Mouse (Mus musculus) neural tube, embryonic 12.5 days (tissue): Measurements from ENCODE around the gene Myo15b. TPM values are rescaled to one million over a fixed set of nuclear protein-coding genes. Genes with fewer than 3 reads are reported as not detected.

Experiments used
- ATAC-seq: fragments of 200-750 bp; cut with Nextera tagmentation; 2 replicates; pipeline ENCODE4 v1.8.0; 2017; ENCODE audit warnings: low read depth, mild to moderate bottlenecking, moderate TSS enrichment, moderate library complexity; ENCODE audit not compliant: low FRiP score
- H3K27ac ChIP-seq: fragments of 300-500 bp; sonication (generic); 2 replicates; pipeline ENCODE4 v1.5.1; 2016
- H3K27me3 ChIP-seq: fragments of 300-500 bp; sonication (generic); replicated peaks from 2 replicates; pipeline ENCODE4 v1.6.1; 2016; ENCODE audit warnings: mild to moderate bottlenecking
- H3K36me3 ChIP-seq: fragments of 300-500 bp; sonication (generic); 2 replicates; pipeline ENCODE4 v1.6.1; 2016; ENCODE audit warnings: mild to moderate bottlenecking
- H3K4me1 ChIP-seq: fragments of 300-500 bp; sonication (generic); 2 replicates; pipeline ENCODE4 v1.6.1; 2016
- H3K4me2 ChIP-seq: fragments of 300-500 bp; sonication (generic); replicated peaks from 2 replicates; pipeline ENCODE4 v1.6.1; 2016; ENCODE audit warnings: mild to moderate bottlenecking
- H3K4me3 ChIP-seq: fragments of 300-500 bp; sonication (generic); 2 replicates; pipeline ENCODE4 v1.5.1; 2016
- H3K9ac ChIP-seq: fragments of 300-500 bp; sonication (generic); 2 replicates; pipeline ENCODE4 v1.6.1; 2016; ENCODE audit warnings: mild to moderate bottlenecking
- H3K9me3 ChIP-seq: fragments of 300-500 bp; sonication (generic); 2 replicates; pipeline ENCODE4 v1.6.1; 2016; ENCODE audit warnings: mild to moderate bottlenecking
- WGBS: fragments of 180-500 bp; shearing (Covaris S2); methylation state at CpG from one replicate; pipeline ENCODE4 v1.1.7; 2016; 5-methylcytosine and 5-hydroxymethylcytosine counted together
- polyA plus RNA-seq: library from polyadenylated mRNA; unstranded; fragments of >200 nt; fragmentation: Nextera tagmentation; extraction: Ambion mirVana; gene quantifications from 2 replicates; pipeline ENCODE4 v1.2.1, GENCODE M21; 2016

Gene Myo15b
- polyA plus RNA-seq, 1 experiment from 2014 or later, result 0.11 TPM

DNA sequence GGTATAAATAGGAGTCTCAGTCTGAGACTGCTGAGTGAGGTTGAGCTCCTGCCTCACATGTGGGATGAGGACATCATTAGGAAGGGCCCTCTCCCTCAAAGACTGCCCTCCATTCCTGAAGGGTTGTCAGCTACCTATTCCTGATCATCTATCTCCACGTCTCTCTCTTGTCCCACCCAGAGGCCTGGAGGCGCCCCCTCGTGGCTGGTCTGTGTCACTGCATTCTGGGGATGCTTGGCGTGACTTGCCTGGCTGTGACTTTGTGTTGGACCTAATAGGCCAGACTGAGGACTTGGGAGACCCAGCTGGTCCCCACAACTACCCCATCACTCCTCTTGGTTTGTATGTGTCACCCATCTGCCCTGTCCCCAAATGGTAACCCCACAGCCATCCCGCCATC, 22.8 kb downstream of the Myo15b start:
- H3K27ac ChIP-seq, result no peak overlapping the region
- H3K4me1 ChIP-seq, result no peaks in the 10 kb centered on the region
- no peaks in the 10 kb centered on the region for H3K36me3 ChIP-seq
- ATAC-seq, result no peak
- H3K9me3 ChIP-seq, result no peaks in the 10 kb centered on the region
- no peak overlapping the region for H3K4me2 ChIP-seq
- peaks cover 22% of the 10 kb centered on the region for H3K27me3 ChIP-seq
- 22% methylated on average over 5 of the region's 5 CpGs for whole genome bisulfite sequencing
- H3K4me3 ChIP-seq, result no peak overlapping the region
- no peak overlapping the region for H3K9ac ChIP-seq

DNA sequence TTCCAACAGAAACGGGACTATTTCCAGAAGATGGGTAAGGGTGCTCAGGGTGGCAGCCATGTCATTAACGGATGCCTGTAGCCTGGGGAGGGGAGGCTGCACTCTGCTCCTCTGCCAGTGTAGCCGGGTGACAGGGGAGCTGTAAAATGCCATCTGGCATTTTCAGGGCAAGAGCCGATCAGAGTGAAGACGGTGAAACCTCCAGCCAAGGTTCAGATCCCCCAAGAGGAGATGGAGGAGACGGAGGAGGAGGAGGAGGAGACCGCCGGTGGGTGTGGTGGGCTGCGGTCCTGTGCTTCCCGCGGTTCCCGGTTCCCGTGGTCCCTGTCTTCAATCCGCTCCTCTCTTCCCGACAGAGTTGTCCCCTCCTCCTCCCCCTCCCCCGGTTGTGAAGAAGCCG, 25.0 kb downstream of the Myo15b start:
- 21% methylated on average over 17 of the region's 17 CpGs for WGBS
- H3K4me2 ChIP-seq, result peak overlapping the region; percentile 19; the same call in 1 of the 2 replicates

DNA sequence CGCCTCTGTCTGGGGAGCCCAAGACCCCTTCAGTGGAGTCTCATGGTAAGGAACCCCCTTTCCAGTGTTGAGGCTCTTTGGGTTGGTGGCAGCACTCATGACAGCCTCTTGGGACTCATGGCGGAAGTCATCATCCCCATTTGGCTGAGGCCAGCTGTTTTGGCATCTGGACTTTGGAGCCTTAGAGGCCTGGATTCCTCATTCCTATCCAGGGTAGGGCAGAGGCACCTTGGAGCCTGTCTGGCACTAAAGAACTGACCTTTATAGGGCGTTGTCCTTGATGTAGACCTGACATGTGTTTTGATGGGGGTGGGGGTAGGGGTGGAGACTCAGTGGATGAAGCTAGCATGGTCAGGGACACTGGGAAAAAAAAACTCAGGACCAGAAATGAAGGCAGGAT, 26.2 kb downstream of the Myo15b start:
- Histone ChIP-seq H3K36me3 (no peaks in the 10 kb centered on the region), H3K4me1 (no peaks in the 10 kb centered on the region), H3K9me3 (no peaks in the 10 kb centered on the region), H3K27me3 (peaks cover 23% of the 10 kb centered on the region), H3K4me3 (no peak overlapping the region), H3K9ac (no peak overlapping the region), H3K4me2 (no peak overlapping the region), H3K27ac (no peak overlapping the region)
- WGBS, result 87% methylated on average over 3 of the region's 3 CpGs
- ATAC-seq, result no peak

More for the DNA sequence above, 25.0 kb downstream of the Myo15b start:
- H3K27ac ChIP-seq, result no peak overlapping the region
- H3K4me1 ChIP-seq, result no peaks in the 10 kb centered on the region
- no peak for ATAC-seq
- H3K4me3 ChIP-seq, result no peak overlapping the region
- peaks cover 23% of the 10 kb centered on the region for H3K27me3 ChIP-seq
- no peaks in the 10 kb centered on the region for H3K9me3 ChIP-seq
- no peaks in the 10 kb centered on the region for H3K36me3 ChIP-seq
- H3K9ac ChIP-seq, result no peak overlapping the region; the same call in 1 of the 2 replicates

DNA sequence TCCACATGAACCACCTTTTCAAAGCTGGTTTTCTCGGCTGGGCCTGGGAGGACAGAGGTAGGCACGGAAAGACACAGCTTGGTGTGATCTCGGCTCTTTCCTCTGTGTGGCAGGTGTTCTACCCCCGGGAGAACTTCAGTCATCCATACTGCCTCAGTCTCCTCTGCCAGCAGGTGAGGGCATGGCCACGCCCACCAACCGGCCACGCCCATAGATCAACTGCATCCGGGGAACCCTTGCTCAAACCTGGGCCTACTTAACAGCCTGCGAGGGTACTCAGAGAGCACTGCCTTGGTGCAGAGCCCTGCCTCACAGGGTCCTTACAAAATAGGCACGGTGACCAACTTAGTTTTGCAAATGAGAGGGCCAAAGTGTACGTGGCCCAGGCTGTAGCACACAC, 27.1 kb downstream of the Myo15b start:
- Histone ChIP-seq H3K9me3 (no peaks in the 10 kb centered on the region), H3K4me1 (no peaks in the 10 kb centered on the region), H3K4me3 (no peak overlapping the region), H3K36me3 (no peaks in the 10 kb centered on the region), H3K27me3 (peaks cover 23% of the 10 kb centered on the region), H3K4me2 (no peak overlapping the region), H3K27ac (no peak overlapping the region), H3K9ac (no peak overlapping the region)
- ATAC-seq, result no peak
- WGBS, result 73% methylated on average over 11 of the region's 11 CpGs

DNA sequence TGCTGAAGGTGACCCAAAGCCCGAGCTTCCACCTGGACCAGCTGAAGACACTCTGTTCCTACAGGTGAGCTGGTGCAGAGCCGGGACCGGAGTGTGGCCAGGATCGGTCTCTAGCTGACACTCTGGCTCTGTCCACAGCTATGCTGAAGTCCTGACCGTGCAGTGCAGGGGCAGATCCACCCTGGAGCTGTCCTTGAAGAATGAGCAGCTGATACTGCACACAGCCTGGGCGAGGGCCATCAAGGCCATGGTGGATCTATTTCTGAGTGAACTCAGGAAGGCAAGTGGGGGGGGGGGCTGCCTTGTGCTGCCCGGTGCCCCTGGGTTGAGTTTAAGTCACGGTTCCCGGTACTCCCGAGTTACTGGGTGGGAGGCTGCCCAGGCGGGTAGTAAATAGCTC, 28.2 kb downstream of the Myo15b start:
- H3K4me1 ChIP-seq, result no peaks in the 10 kb centered on the region
- no peaks in the 10 kb centered on the region for H3K9me3 ChIP-seq
- H3K9ac ChIP-seq, result no peak overlapping the region
- H3K27me3 ChIP-seq, result peaks cover 23% of the 10 kb centered on the region
- no peak for ATAC-seq
- H3K4me2 ChIP-seq, result no peak overlapping the region
- H3K4me3 ChIP-seq, result no peak overlapping the region
- H3K27ac ChIP-seq, result no peak overlapping the region
- 91% methylated on average over 11 of the region's 11 CpGs for WGBS
- no peaks in the 10 kb centered on the region for H3K36me3 ChIP-seq

DNA sequence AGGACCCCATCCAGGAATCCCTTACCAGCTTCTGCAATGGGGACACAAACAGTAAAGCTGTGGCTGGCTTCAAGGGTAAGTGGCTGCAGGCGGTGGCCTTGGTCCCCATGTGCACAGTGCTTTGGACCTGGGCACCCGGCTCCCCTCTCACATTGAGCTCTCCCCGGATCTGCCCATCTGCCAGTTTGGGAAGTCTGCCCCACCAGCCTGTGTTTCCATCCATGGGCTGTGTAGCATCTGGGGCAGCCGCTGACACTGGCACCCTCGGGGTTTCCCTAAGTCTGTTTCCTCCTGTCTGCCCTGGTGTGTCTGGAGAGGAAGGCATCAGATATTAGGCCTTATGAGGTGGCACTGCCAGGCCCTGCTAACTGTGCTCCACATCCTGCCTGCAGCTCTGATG, 29.8 kb downstream of the Myo15b start:
- H3K9me3 ChIP-seq, result no peaks in the 10 kb centered on the region
- no peak overlapping the region for H3K4me3 ChIP-seq
- H3K4me1 ChIP-seq, result no peaks in the 10 kb centered on the region
- peaks cover 9% of the 10 kb centered on the region; the same call in 1 of the 2 replicates for H3K36me3 ChIP-seq
- H3K27me3 ChIP-seq, result peaks cover 16% of the 10 kb centered on the region
- H3K9ac ChIP-seq, result no peak overlapping the region
- no peak overlapping the region for H3K27ac ChIP-seq
- ATAC-seq, result no peak
- H3K4me2 ChIP-seq, result no peak overlapping the region
- WGBS, result 89% methylated on average over 5 of the region's 5 CpGs

DNA sequence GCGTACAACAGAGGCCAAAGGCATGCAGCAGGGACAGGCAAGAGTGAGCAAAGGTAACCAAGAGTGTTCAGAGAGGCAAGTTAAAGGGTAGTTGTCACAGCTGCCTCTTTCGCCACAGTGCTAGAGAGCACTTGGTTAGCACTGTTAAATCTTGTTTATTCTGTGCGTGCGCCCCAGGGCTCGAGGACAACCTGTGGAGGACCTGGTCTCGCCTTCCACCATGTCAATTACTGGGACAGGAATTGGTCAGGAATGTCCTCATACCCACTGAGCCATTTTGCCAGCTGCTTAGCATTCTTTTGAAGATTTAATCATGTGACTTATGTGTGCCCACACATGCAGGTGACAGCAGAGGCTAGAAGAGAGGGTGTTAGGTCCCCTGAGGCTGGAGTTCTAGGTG, 31.0 kb downstream of the Myo15b start:
- ATAC-seq, result no peak

DNA sequence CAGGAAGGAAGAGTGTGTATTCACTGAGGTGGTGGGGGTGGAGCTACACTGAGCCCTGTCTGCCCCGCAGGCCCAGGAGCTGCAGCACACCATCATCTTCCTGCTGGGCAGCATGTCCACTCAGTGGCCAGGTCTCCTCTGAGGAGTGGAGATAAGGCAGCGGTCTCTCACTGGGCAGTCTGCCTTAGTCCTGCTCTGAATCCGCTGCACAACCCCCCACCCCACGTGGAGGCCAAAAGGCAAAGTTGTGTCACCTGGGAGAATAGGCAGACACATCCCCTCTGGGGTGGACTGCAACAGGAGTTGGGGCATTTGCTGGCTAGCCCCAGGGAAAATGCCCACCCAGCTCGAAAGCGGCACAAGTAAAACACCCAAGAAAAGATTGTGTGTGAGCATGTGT, 34.0 kb downstream of the Myo15b start:
- WGBS, result 62% methylated on average over 6 of the region's 6 CpGs
- Histone ChIP-seq H3K4me1 (no peaks in the 10 kb centered on the region), H3K9ac (no peak overlapping the region), H3K36me3 (peaks cover 45% of the 10 kb centered on the region), H3K4me2 (no peak overlapping the region), H3K4me3 (no peak overlapping the region), H3K9me3 (no peaks in the 10 kb centered on the region), H3K27me3 (no peaks in the 10 kb centered on the region), H3K27ac (no peak overlapping the region)
- ATAC-seq, result no peak

More for the DNA sequence above, 31.0 kb downstream of the Myo15b start:
- no peak overlapping the region for H3K4me3 ChIP-seq
- peaks cover 6% of the 10 kb centered on the region; the same call in 1 of the 2 replicates for H3K27me3 ChIP-seq
- H3K4me1 ChIP-seq, result no peaks in the 10 kb centered on the region
- H3K9me3 ChIP-seq, result no peaks in the 10 kb centered on the region
- WGBS, result 96% methylated on average over 6 of the region's 6 CpGs
- no peak overlapping the region for H3K9ac ChIP-seq
- peaks cover 20% of the 10 kb centered on the region for H3K36me3 ChIP-seq
- H3K27ac ChIP-seq, result no peak overlapping the region
- H3K4me2 ChIP-seq, result no peak overlapping the region

DNA sequence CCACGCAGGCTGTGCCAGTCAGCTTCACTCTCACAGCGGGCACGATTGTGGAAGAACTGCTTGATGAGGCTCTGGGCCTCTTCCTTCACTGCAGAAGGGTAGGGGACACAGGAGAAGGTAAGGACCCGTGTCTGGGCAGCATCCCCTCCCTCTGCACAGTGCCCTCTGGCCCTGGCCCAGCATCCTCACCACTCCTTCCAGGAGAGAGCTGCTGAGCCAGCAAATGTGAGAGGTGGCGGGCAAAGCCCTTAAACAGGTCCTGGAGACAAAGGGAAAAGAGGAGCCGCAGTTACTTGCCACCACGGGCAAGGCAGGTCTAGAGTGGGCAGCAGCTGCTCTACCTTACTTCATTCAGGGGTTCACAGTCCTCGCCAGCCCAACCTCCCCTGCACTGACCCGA, 34.9 kb downstream of the Myo15b start:
- Histone ChIP-seq H3K36me3 (peaks cover 45% of the 10 kb centered on the region), H3K4me1 (no peaks in the 10 kb centered on the region), H3K4me2 (no peak overlapping the region), H3K4me3 (no peak overlapping the region), H3K27ac (no peak overlapping the region), H3K9me3 (no peaks in the 10 kb centered on the region), H3K9ac (0 out of 2 replicates have a peak overlapping the region, but pooled peaks have one; percentile 3), H3K27me3 (no peaks in the 10 kb centered on the region)
- WGBS, result 93% methylated on average over 9 of the region's 9 CpGs
- ATAC-seq, result no peak

DNA sequence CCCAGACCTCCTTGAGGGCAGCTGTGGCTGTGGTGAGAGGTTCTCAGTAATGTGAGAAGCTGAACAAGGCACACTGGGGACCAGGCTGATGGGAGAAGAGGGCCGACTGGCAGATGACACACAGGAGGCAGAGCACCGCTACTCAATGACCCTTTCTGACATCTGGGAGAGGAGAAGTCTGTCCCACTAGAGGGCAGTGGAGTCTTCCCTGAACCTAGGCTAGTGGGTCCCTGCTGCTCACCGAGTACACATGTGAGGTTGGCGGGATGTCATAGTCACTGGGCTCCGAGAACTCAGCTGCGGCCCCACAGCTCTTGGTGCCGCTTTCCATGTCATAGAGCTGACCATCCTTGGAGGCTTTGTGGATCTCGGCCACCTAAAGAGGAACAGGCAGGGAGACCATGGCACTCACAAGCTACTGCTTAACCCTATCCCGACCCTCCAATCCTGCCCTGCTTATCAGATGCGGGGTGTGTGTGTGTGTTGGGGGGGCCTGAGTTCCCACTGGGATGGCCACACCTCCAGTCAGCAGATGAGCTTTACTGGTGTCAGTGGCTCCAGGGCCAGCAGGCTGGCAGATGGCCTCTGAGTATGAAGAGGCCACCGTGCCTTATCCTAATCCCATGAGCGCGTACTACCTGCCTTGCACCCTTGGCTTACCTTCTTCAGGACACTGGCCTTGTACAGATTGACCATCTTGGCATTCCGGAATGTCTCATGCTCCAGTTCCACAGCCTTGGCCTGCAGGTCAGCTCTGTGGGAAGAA, 36.7 kb downstream of the Myo15b start:
- H3K4me2 ChIP-seq, result no peak overlapping the region
- H3K27ac ChIP-seq, result no peak overlapping the region
- H3K4me1 ChIP-seq, result peaks cover 4% of the 10 kb centered on the region
- ATAC-seq, result no peak
- H3K9me3 ChIP-seq, result no peaks in the 10 kb centered on the region
- peaks cover 45% of the 10 kb centered on the region for H3K36me3 ChIP-seq
- H3K4me3 ChIP-seq, result no peak overlapping the region
- WGBS, result 76% methylated on average over 14 of the region's 14 CpGs
- H3K9ac ChIP-seq, result no peak overlapping the region
- H3K27me3 ChIP-seq, result no peaks in the 10 kb centered on the region

DNA sequence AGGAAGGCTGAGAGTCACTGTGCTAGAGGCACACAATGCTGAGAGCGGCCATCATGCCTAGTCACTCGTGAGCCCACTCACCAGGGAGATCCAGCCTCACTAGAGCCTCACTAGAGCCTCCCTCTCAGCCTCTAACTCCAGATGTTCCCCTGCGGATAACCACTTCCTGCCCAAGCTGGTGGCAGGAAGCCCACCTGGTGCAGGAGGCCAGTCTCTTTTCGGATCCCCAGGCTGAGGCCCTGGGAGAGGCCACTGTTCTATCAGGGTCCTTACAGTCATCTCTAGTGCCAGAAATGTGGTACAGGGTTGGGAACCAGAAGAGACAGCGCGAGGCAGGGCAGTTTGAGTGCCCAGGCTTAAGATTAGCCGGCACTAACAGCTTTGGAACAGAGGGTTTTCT, 40.2 kb downstream of the Myo15b start:
- Histone ChIP-seq H3K27me3 (no peaks in the 10 kb centered on the region), H3K4me2 (no peak overlapping the region), H3K36me3 (peaks cover 32% of the 10 kb centered on the region), H3K9ac (no peak overlapping the region), H3K4me3 (no peak overlapping the region), H3K4me1 (peaks cover 18% of the 10 kb centered on the region), H3K9me3 (no peaks in the 10 kb centered on the region), H3K27ac (no peak overlapping the region)
- ATAC-seq, result no peak
- 89% methylated on average over 7 of the region's 7 CpGs for WGBS

DNA sequence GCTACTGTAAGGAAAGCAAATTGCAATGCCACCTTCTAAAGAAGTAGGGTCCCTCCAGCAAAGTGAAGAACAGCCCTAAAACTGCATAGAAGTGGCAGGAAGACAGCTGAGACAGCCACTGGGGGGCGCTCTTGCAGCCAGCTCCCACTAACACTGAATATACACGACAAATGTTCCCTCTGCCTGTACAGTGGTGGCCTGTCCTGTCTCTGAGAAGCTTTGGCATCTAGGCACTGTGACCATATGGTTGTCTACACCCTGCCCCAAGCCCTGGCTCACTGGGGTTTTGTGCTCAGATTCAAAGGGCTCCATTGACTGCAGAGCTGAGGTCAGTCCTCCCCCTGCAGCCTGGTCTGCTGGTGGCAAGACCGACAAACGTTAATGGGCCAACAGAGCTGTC, 40.7 kb downstream of the Myo15b start:
- WGBS, result 17% methylated on average over 4 of the region's 4 CpGs
- no peak for ATAC-seq
- no peaks in the 10 kb centered on the region for H3K9me3 ChIP-seq

More for the DNA sequence above, 40.7 kb downstream of the Myo15b start:
- Histone ChIP-seq H3K9ac (no peak overlapping the region), H3K27me3 (no peaks in the 10 kb centered on the region), H3K36me3 (peaks cover 28% of the 10 kb centered on the region), H3K4me3 (no peak overlapping the region), H3K4me2 (no peak overlapping the region), H3K27ac (no peak overlapping the region), H3K4me1 (peaks cover 18% of the 10 kb centered on the region)
